Mouse (Mus musculus): ENCODE measurements at regions not wholly inside any gene's neighbourhood (a gene's known extent, or its start where the extent isn't known, plus 50 kb on each side); places are given as distances from the start of the nearest gene placed in this dataset.

DNA sequence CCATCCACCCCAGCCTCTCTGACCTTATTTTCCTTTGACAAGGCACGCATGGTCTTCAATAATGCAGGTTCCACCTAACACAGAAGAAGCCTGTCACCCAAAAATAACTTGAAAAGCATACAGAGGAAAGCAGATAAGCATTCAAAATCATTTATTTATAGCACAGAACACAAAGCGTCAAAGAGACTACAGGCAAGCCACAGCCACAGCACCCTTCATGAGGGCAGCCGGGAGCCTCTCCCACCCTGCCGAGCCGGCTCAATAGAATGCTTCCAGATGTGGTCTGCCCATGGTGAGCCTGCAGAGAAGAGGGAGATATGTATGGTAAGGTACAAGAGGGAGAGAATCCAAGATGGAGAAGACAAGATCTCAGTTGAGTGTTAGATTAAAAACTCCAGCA is 76.7 kb upstream of the Kcnd3 start:
- DNase-seq (ENCODE audit: low spot score in 2 of 2) = no peak

DNA sequence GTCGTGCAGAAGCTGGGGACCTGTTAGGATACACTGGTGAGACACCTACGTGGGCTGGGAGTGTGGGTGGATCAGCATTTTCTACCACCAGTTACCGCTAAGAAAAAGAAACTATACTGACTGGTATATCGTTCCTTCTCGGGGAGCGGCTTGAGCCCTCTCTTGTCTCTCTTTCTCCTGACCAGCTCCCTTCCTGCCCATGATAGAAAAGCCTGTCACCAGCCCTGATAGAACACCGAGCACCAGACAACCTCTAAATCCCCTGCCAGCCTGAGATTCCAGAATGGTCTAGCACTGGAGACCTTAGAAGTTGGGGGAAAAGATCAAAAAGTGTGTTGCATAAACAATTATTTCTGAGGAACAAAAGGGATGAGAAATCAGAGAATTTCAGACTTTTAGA is 76.3 kb upstream of the Kcnd3 start:
- no peak for DNase-seq (ENCODE audit: low spot score in 2 of 2)

DNA sequence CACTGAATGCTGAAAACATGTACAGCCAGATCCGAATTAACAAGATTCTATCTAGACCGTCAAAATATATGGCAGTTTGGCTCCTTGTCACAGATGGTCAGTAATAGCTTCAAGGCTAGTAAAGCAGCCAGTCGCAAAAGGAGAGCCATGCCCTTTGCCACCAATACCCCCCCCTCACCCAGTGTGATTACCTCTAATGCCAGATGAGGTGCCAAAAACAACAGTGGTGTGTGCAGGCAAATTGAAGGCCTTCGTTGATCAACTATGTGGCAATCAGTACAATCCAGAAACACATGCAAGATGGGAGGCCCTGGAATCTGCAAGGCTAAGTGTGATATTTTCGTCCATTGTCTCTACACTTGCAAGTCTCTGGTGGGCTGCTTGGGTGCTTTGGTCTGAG is 75.8 kb upstream of the Kcnd3 start:
- DNase-seq (ENCODE audit: low spot score in 2 of 2) = no peak

DNA sequence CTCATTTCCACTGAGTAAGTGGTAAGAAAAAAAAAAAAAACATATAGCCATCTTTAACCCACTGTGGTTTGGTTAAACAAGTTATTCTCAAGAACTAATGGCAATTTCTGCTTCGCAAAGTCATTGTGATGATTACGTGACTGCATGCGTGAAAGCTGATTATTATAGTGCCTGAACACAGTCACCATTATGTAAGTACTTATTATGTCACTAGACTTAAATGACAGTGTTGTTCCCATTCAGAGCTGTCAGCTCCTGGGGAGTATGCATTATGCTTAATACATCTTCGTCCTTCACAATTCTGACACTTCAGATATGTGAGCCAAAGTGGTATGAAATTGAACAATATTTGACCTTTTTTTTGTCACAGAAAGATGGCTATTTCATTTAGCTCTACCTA is 71.3 kb upstream of the Kcnd3 start:
- no peak for DNase-seq (ENCODE audit: low spot score in 2 of 2)

DNA sequence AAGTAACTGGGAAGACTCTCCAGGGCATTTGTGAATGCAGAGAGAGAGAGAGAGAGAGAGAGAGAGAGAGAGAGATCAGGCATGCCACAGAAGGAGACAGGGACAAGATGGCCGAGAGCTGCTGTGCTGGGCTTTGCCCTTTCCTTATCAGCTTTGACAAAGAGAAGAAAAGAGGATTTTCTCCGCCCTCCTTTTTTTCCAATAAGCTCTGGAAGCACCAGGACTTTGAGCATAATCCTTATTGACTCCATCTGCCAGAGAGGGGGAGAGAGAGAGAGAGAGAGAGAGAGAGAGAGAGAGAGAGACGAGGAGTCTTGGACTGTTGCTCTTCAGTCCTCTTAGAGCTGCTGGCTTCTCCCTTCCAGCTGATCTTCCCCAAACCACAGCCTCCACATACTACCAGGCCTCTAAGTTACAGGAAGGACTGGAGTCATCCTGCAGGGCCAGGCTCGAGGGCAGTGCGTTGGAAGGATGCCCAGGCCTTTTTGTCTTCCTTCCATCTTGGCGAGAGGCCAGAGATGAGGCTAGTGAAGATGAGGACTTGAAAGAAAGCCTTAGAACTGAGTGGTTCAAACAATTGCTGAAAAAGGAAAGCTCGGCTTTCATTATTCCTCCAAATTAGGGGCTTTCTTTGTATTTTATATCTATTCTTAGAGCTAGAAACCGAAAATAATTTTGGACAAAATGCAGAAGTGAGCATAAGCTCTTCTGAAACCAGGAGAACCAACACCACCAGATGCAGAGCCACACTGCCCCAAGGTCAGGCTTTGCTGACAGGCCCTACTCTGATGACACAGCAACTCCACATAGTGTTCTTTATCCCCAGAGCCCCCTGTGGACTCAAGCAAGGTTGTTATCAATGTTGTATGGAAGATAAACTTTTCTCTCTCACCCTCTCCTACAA is 59.3 kb upstream of the Kcnd3 start:
- DNase-seq (ENCODE audit: low spot score in 2 of 2) = peak; percentile 54 to 60

All from right cerebral cortex, postnatal 10 days (tissue).